Mouse (Mus musculus): Measurements from ENCODE around the gene C530025M09Rik.

C530025M09Rik gene

DNA sequence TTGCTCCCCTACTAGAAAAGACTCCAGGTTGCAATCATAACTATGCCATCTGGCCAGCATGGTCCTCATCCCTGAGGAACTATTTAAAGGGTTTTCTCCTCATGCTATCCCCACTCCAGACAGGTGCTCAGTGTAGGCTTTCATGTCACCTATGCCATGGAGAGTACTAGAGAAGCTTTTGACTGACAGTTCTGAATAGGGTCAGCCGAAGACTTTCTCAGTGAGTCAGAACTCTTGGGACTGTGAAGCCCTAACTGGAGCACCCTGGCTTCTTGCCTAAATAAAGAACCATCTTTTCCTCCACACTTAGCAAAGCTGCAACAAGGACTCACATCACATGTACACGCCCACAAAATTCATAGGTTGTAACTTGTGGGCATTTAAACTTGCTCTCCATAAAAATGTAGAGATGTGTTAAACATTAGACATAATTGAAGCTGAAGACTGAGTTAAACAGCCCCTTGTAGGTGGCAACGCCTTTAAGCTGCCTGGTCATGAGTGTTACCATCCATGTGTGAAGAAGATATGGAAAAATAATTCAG lies 26.3 kb downstream of the C530025M09Rik start:
- no peak for DNase-seq (ENCODE audit: low spot score in 2 of 2)

DNA sequence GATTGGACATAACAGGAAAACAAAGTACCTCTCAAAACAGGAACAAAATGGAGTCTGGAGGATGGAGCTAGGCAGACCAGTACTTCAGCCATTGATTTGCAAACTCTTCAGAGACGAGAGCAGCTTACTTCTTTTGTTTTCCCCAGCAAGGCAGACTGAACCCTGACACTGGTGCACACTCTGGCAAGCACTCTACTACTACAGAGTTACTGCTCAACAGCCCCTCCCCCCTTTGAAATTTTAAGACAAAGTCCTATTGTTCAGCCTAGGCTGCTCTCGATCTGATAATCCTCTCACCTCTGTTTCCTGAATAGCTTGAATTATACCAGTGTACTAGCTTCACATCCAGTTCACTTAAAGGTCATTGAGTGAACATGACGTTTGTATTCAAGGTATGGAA lies 32.4 kb downstream of the C530025M09Rik start:
- no peak for DNase-seq (ENCODE audit: low spot score in 2 of 2)

Data from spleen, postnatal 10 days (tissue).